Mouse (Mus musculus) T-helper 2 cell (primary cell): ENCODE data around the gene Tgm5.
"Not testable (repeated sequence)": the region's sequence is repeated elsewhere in the genome, so short reads cannot be mapped to it uniquely, and the experiment has no call there.

Experiments
- in situ Hi-C: fragments of 300-600 bp; cut with MboI, MseI; formaldehyde crosslinking; loops from one replicate; pipeline ENCODE4 v1.15.1; 2025; ENCODE audit warnings: high pct_unique_total_duplicates

Tgm5 gene

GRCm38 (mm10) chr2:121045653-121046052 lies 40.0 kb downstream of the Tgm5 start:
- in situ Hi-C loops, result loop anchor here (5.0 kb wide), 1 partner anchor 47 kb away; no protein-coding TSS in a partner anchor

GRCm38 (mm10) chr2:121041098-121041497 lies 44.5 kb downstream of the Tgm5 start:
- in situ Hi-C loops, result no loop called here

GRCm38 (mm10) chr2:121039382-121039781 lies 46.3 kb downstream of the Tgm5 start:
- in situ Hi-C loops, result no loop called here

GRCm38 (mm10) chr2:121038851-121039250 lies 46.8 kb downstream of the Tgm5 start:
- in situ Hi-C loops, result not testable (repeated sequence)

GRCm38 (mm10) chr2:121036733-121037341 lies 48.8 kb downstream of the Tgm5 start, which contains the start of gene Epb42:
Gene Epb42 (minus strand): TSS chr2:121037072.
- in situ Hi-C loops, result no loop called here

- in situ Hi-C loops, result no loop called here
Measured at GRCm38 (mm10) chr2:121022918-121023317, 62.7 kb downstream of the Tgm5 start.

GRCm38 (mm10) chr2:121017151-121017550 lies 68.5 kb downstream of the Tgm5 start:
- in situ Hi-C loops, result no loop called here

- in situ Hi-C loops, result no loop called here
Measured at GRCm38 (mm10) chr2:121016226-121016625, 69.4 kb downstream of the Tgm5 start.

- in situ Hi-C loops, result no loop called here
Measured at GRCm38 (mm10) chr2:121015507-121015906, 70.1 kb downstream of the Tgm5 start.

- in situ Hi-C loops, result no loop called here
Measured at GRCm38 (mm10) chr2:121012676-121013075, 73.0 kb downstream of the Tgm5 start.

- in situ Hi-C loops, result no loop called here
Measured at GRCm38 (mm10) chr2:121009071-121009677, 76.5 kb downstream of the Tgm5 start.

GRCm38 (mm10) chr2:121008664-121009007 lies 77.0 kb downstream of the Tgm5 start:
- in situ Hi-C loops, result no loop called here

- in situ Hi-C loops, result no loop called here
Measured at GRCm38 (mm10) chr2:121007925-121008663, 77.5 kb downstream of the Tgm5 start, which contains the start of gene Ccndbp1. Gene Ccndbp1 (plus strand): TSS chr2:121008403.

- in situ Hi-C loops, result no loop called here
Measured at GRCm38 (mm10) chr2:121006986-121007385, 78.7 kb downstream of the Tgm5 start.

- in situ Hi-C loops, result no loop called here
Measured at GRCm38 (mm10) chr2:121004018-121004811, 81.4 kb downstream of the Tgm5 start.

GRCm38 (mm10) chr2:121003586-121003985 lies 82.1 kb downstream of the Tgm5 start:
- in situ Hi-C loops, result no loop called here

- in situ Hi-C loops, result no loop called here
Measured at GRCm38 (mm10) chr2:120998863-120999262, 86.8 kb downstream of the Tgm5 start.

GRCm38 (mm10) chr2:120996607-120997006 lies 89.0 kb downstream of the Tgm5 start:
- in situ Hi-C loops, result not testable (repeated sequence)
